Mouse (Mus musculus): Measurements from ENCODE around the gene Erc2. TPM values are rescaled to one million over a fixed set of nuclear protein-coding genes. Genes with fewer than 3 reads are reported as not detected.

The Erc2 gene
- total and polyA plus RNA-seq, 2 experiments from 2014 or later = 94.0 to 119 TPM

GRCm38 (mm10) chr14:28273669-28274068 is 651.4 kb downstream of the Erc2 start:
- Histone ChIP-seq H3K27me3 (ENCODE audit: insufficient read depth, low read length) (no peaks in the 10 kb centered on the region), H3K27ac (ENCODE audit: low read depth, low read length) (no peak overlapping the region), H3K36me3 (ENCODE audit: insufficient read depth, low read length) (no peaks in the 10 kb centered on the region), H3K9me3 (ENCODE audit: low read length) (no peaks in the 10 kb centered on the region), H3K4me3 (ENCODE audit: low read depth, low read length) (no peak overlapping the region), H3K4me2 (ENCODE audit: low read depth, low read length, poor library complexity, severe bottlenecking) (no peak overlapping the region), H3K4me1 (ENCODE audit: insufficient read depth, low read length) (no peaks in the 10 kb centered on the region), H3K9ac (replicated peaks; ENCODE audit: low read length, poor library complexity, severe bottlenecking) (no peak overlapping the region)
- TF ChIP-seq CTCF (IDR thresholded peaks at IDR 0.05) = no peak
- ATAC-seq (ENCODE audit: low FRiP score) (no peak), DNase-seq (ENCODE audit: low spot score) (no peak)
- 82% methylated on average over 1 of the region's 1 CpGs for WGBS

DNA sequence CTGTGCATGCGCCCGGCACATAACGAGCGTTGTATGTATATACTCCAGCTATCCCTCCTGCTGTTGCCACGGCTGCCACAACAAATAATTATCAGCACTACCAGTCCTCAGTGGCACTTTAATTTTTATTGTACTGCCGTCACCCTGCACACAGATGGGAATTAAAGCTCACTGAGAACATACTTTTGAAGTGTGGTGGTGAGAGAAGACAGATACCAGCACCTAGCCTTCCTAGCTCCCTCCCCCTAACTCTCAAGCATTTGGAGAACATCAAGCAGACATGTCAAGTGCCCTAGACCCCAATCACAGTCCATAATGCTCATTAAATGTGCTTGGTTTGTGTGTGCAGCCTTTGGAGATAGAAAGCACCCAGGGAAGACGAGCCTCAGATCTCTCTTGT is 652.6 kb downstream of the Erc2 start:
- 53% methylated on average over 7 of the region's 7 CpGs for WGBS
- no peak for ATAC-seq (ENCODE audit: low FRiP score)
- TF ChIP-seq CTCF (IDR thresholded peaks at IDR 0.05) = no peak

GRCm38 (mm10) chr14:28278951-28279350 is 656.7 kb downstream of the Erc2 start:
- Histone ChIP-seq H3K4me1 (ENCODE audit: insufficient read depth, low read length) (no peaks in the 10 kb centered on the region), H3K9ac (replicated peaks; ENCODE audit: low read length, poor library complexity, severe bottlenecking) (no peak overlapping the region), H3K36me3 (ENCODE audit: insufficient read depth, low read length) (no peaks in the 10 kb centered on the region), H3K4me3 (ENCODE audit: low read depth, low read length) (no peak overlapping the region), H3K4me2 (ENCODE audit: low read depth, low read length, poor library complexity, severe bottlenecking) (no peak overlapping the region), H3K27ac (ENCODE audit: low read depth, low read length) (no peak overlapping the region), H3K27me3 (ENCODE audit: insufficient read depth, low read length) (no peaks in the 10 kb centered on the region), H3K9me3 (ENCODE audit: low read length) (no peaks in the 10 kb centered on the region)
- WGBS = 93% methylated on average over 6 of the region's 6 CpGs
- TF ChIP-seq CTCF (IDR thresholded peaks at IDR 0.05) = no peak
- no peak for ATAC-seq (ENCODE audit: low FRiP score)
- DNase-seq (ENCODE audit: low spot score) = no peak

More for the DNA sequence above, 652.6 kb downstream of the Erc2 start:
- no peak for DNase-seq (ENCODE audit: low spot score)
- H3K4me3 ChIP-seq (ENCODE audit: low read depth, low read length) = no peak overlapping the region
- no peaks in the 10 kb centered on the region for H3K4me1 ChIP-seq (ENCODE audit: insufficient read depth, low read length)
- H3K36me3 ChIP-seq (ENCODE audit: insufficient read depth, low read length) = no peaks in the 10 kb centered on the region
- no peak overlapping the region for H3K27ac ChIP-seq (ENCODE audit: low read depth, low read length)
- H3K4me2 ChIP-seq (ENCODE audit: low read depth, low read length, poor library complexity, severe bottlenecking) = no peak overlapping the region
- H3K9ac ChIP-seq (replicated peaks; ENCODE audit: low read length, poor library complexity, severe bottlenecking) = no peak overlapping the region
- H3K9me3 ChIP-seq (ENCODE audit: low read length) = no peaks in the 10 kb centered on the region
- H3K27me3 ChIP-seq (ENCODE audit: insufficient read depth, low read length) = no peaks in the 10 kb centered on the region

- Histone ChIP-seq H3K4me2 (ENCODE audit: low read depth, low read length, poor library complexity, severe bottlenecking) (no peak overlapping the region), H3K4me3 (ENCODE audit: low read depth, low read length) (no peak overlapping the region), H3K9me3 (ENCODE audit: low read length) (no peaks in the 10 kb centered on the region), H3K36me3 (ENCODE audit: insufficient read depth, low read length) (no peaks in the 10 kb centered on the region), H3K9ac (replicated peaks; ENCODE audit: low read length, poor library complexity, severe bottlenecking) (no peak overlapping the region), H3K27ac (ENCODE audit: low read depth, low read length) (no peak overlapping the region), H3K27me3 (ENCODE audit: insufficient read depth, low read length) (no peaks in the 10 kb centered on the region), H3K4me1 (ENCODE audit: insufficient read depth, low read length) (no peaks in the 10 kb centered on the region)
- 92% methylated on average over 1 of the region's 1 CpGs for WGBS
- DNase-seq (ENCODE audit: low spot score) (no peak), ATAC-seq (ENCODE audit: low FRiP score) (no peak)
- TF ChIP-seq CTCF (IDR thresholded peaks at IDR 0.05) = no peak
Observed at GRCm38 (mm10) chr14:28280376-28280775, 658.1 kb downstream of the Erc2 start.

DNA sequence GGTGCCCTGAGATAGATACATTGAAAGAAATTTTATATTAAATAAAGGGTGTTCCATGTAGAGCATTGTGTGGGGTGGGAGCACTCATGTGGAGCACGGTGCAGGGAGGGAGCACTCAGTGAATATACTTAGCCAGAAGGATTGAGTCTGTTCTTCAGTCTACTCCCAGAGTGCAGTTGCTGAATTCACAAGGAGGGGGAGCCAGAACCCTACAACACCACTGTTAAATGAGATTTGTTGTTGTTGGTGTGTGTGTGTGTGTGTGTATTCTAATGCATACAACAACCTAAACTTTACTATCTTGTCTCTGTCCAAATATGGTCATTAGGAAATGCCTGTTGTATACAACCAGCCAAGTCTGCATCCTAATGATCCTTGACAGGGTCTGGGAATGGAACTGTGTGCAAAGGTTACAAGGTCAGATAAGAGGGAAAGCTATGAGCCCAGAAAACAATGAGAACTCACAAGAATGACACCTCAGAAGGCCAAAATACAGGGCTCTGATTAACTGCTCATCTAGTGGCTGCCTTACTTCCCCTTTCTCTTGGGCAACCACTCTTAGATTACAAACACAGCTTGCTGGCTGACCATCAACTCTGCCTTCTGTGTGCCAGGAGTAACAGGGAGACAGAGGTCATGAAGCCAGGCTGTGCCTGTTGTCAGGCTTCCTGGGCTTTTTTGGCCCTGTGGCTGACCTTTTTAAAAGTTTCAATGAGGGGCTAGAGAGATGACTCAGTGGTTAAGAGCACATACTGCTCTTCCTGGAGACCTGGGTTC is 661.3 kb downstream of the Erc2 start:
- Histone ChIP-seq H3K27me3 (ENCODE audit: insufficient read depth, low read length) (no peaks in the 10 kb centered on the region), H3K9ac (replicated peaks; ENCODE audit: low read length, poor library complexity, severe bottlenecking) (no peak overlapping the region), H3K9me3 (ENCODE audit: low read length) (no peaks in the 10 kb centered on the region), H3K27ac (ENCODE audit: low read depth, low read length) (no peak overlapping the region), H3K4me1 (ENCODE audit: insufficient read depth, low read length) (no peaks in the 10 kb centered on the region), H3K36me3 (ENCODE audit: insufficient read depth, low read length) (no peaks in the 10 kb centered on the region), H3K4me3 (ENCODE audit: low read depth, low read length) (no peak overlapping the region), H3K4me2 (ENCODE audit: low read depth, low read length, poor library complexity, severe bottlenecking) (no peak overlapping the region)
- ATAC-seq (ENCODE audit: low FRiP score) (no peak), DNase-seq (ENCODE audit: low spot score) (no peak)
- 90% methylated on average over 1 of the region's 1 CpGs for WGBS
- peak; percentile 51 for TF ChIP-seq CTCF (IDR thresholded peaks at IDR 0.05)

GRCm38 (mm10) chr14:28286511-28286910 is 664.3 kb downstream of the Erc2 start:
- Histone ChIP-seq H3K4me3 (ENCODE audit: low read depth, low read length) (no peak overlapping the region), H3K4me1 (ENCODE audit: insufficient read depth, low read length) (no peaks in the 10 kb centered on the region), H3K9ac (replicated peaks; ENCODE audit: low read length, poor library complexity, severe bottlenecking) (no peak overlapping the region), H3K36me3 (ENCODE audit: insufficient read depth, low read length) (no peaks in the 10 kb centered on the region), H3K4me2 (ENCODE audit: low read depth, low read length, poor library complexity, severe bottlenecking) (no peak overlapping the region), H3K27ac (ENCODE audit: low read depth, low read length) (no peak overlapping the region), H3K27me3 (ENCODE audit: insufficient read depth, low read length) (no peaks in the 10 kb centered on the region), H3K9me3 (ENCODE audit: low read length) (no peaks in the 10 kb centered on the region)
- TF ChIP-seq CTCF (IDR thresholded peaks at IDR 0.05) = no peak
- DNase-seq (ENCODE audit: low spot score) = no peak
- no peak for ATAC-seq (ENCODE audit: low FRiP score)

Data from midbrain, postnatal 0 days (tissue).